26 mouse cellular contexts compared by ENCODE assay signal in genomic region chr2:90652993-90653392, GRCm38 (mm10). TPM values are rescaled to one million over a fixed set of nuclear protein-coding genes. Genes with fewer than 3 reads are reported as not detected.
A peak's percentile ranks its signal among the peaks of the same experiment; 100 is the strongest.
DNase-seq lines count a peak whose midpoint lies in the region; ATAC-seq lines count a peak whose summit lies in the region.
"Had no signal": no experiment of that assay in that cellular context is flagged by ENCODE, and none has a peak within 500 bp of the region (broad histone marks: within the 10 kb centered on the region; RNA-seq: fewer than 3 reads in every experiment).

No protein-coding gene starts in this region.

- WGBS in liver, embryonic 13.5 days (ENCODE audit: insufficient replicate concordance), result 51% methylated on average over 4 of the region's 4 CpGs
- WGBS in limb, embryonic 10.5 days, result 72% methylated on average over 4 of the region's 4 CpGs

- 0 out of 2 replicates have a peak, but pooled peaks cover 5% of the 10 kb centered on the region for H3K27me3 ChIP-seq in liver, embryonic 13.5 days
- no peaks in the 10 kb centered on the region for H3K27me3 ChIP-seq in splenic B cell, adult 2 months (ENCODE audit: control insufficient read depth, insufficient read depth, low read length, poor library complexity, severe bottlenecking)
- no peaks in the 10 kb centered on the region for H3K27me3 ChIP-seq in limb, embryonic 10.5 days (ENCODE audit: low read depth, poor library complexity, severe bottlenecking)
- H3K27me3 ChIP-seq: forebrain, embryonic 15.5 days; heart, embryonic 12.5 days; kidney, embryonic 15.5 days; midbrain, embryonic 13.5 days; neural tube, embryonic 12.5 days had no signal

- no peak for DNase-seq in liver, embryonic 13.5 days
- no peak for DNase-seq in liver
- peak; percentile 6 for DNase-seq in NIH3T3 (ENCODE audit: low read depth)
- peak; percentile 53 for DNase-seq in induced T-regulatory cell, adult 2 months (ENCODE audit: low read depth)
- peak; percentile 35 for DNase-seq in splenic B cell, adult 2 months (ENCODE audit: low read depth, low spot score)
- DNase-seq in adrenal gland, postnatal 36 days, result no peak
- DNase-seq in limb, embryonic 10.5 days (ENCODE audit: low spot score), result no peak
- DNase-seq: cerebellum, adult 2 months; cerebellum, postnatal 36 days; heart, adult 18-20 months; heart, postnatal 10 days; kidney, adult 11 months; kidney, postnatal 36 days; layer of hippocampus, postnatal 36 days; lung, postnatal 10 days; retina, postnatal 1 day; thymus, adult 18-20 months; thymus, postnatal 36 days had no signal

- no peak overlapping the region for H3K27ac ChIP-seq in liver, embryonic 13.5 days
- H3K27ac ChIP-seq in limb, embryonic 10.5 days, result no peak overlapping the region
- H3K27ac ChIP-seq: forebrain, embryonic 15.5 days; hindbrain, embryonic 10.5 days; kidney, embryonic 15.5 days; limb, embryonic 12.5 days; midbrain, embryonic 13.5 days; neural tube, embryonic 12.5 days had no signal

- no peak overlapping the region for H3K4me3 ChIP-seq in liver, embryonic 13.5 days (replicated peaks)
- H3K4me3 ChIP-seq in limb, embryonic 10.5 days, result no peak overlapping the region
- H3K4me3 ChIP-seq: forebrain, embryonic 15.5 days; heart, embryonic 12.5 days; hindbrain, embryonic 10.5 days; kidney, embryonic 15.5 days; limb, embryonic 12.5 days; midbrain, embryonic 13.5 days; neural tube, embryonic 12.5 days had no signal

- H3K4me1 ChIP-seq in liver, embryonic 13.5 days (replicated peaks), result peaks cover 4% of the 10 kb centered on the region; the same call in 1 of the 2 replicates
- no peaks in the 10 kb centered on the region for H3K4me1 ChIP-seq in limb, embryonic 10.5 days
- H3K4me1 ChIP-seq: forebrain, embryonic 15.5 days; heart, embryonic 12.5 days; hindbrain, embryonic 10.5 days; kidney, embryonic 15.5 days; limb, embryonic 12.5 days; midbrain, embryonic 13.5 days; neural tube, embryonic 12.5 days had no signal

- H3K4me2 ChIP-seq in liver, embryonic 13.5 days, result no peak overlapping the region
- H3K4me2 ChIP-seq: forebrain, embryonic 15.5 days; heart, embryonic 12.5 days; kidney, embryonic 15.5 days; limb, embryonic 12.5 days; midbrain, embryonic 13.5 days; neural tube, embryonic 12.5 days had no signal

- no peak overlapping the region for H3K9ac ChIP-seq in liver, embryonic 13.5 days
- H3K9ac ChIP-seq: forebrain, embryonic 15.5 days; heart, embryonic 12.5 days; kidney, embryonic 15.5 days; limb, embryonic 12.5 days; midbrain, embryonic 13.5 days; neural tube, embryonic 12.5 days had no signal

- H3K36me3 ChIP-seq in liver, embryonic 13.5 days, result no peaks in the 10 kb centered on the region
- no peaks in the 10 kb centered on the region for H3K36me3 ChIP-seq in splenic B cell, adult 2 months (ENCODE audit: control insufficient read depth, insufficient read depth, low read length, poor library complexity, severe bottlenecking)
- H3K36me3 ChIP-seq in limb, embryonic 10.5 days, result no peaks in the 10 kb centered on the region
- H3K36me3 ChIP-seq: forebrain, embryonic 15.5 days; heart, embryonic 12.5 days; hindbrain, embryonic 10.5 days; kidney, embryonic 15.5 days; limb, embryonic 12.5 days; midbrain, embryonic 13.5 days; neural tube, embryonic 12.5 days had no signal

- 0 out of 2 replicates have a peak, but pooled peaks have one; percentile 39 for ATAC-seq in liver, embryonic 13.5 days (ENCODE audit: low read depth)
- ATAC-seq: forebrain, embryonic 15.5 days; hindbrain, embryonic 16.5 days; midbrain, embryonic 13.5 days had no signal

- no peaks in the 10 kb centered on the region for H3K9me3 ChIP-seq in liver, embryonic 13.5 days (replicated peaks)
- no peaks in the 10 kb centered on the region for H3K9me3 ChIP-seq in limb, embryonic 10.5 days (replicated peaks)
- H3K9me3 ChIP-seq: forebrain, embryonic 15.5 days; heart, embryonic 12.5 days; hindbrain, embryonic 10.5 days; kidney, embryonic 15.5 days; limb, embryonic 12.5 days; midbrain, embryonic 13.5 days; neural tube, embryonic 12.5 days had no signal

RNA-seq across cellular contexts. Expression of gene Nup160, which starts 24.0 kb away (rescaled TPM):
- 35.1 and 44.0 TPM in 2 replicates for polyA plus RNA-seq in liver, embryonic 13.5 days (2015; fragmentation: Nextera tagmentation; extraction: Ambion mirVana)
- 10 to 100 TPM; 29.7 to 32.0 TPM for total RNA-seq in adrenal gland, postnatal 36 days (2021)
- polyA plus RNA-seq in limb, embryonic 10.5 days (2016; fragmentation: Nextera tagmentation; extraction: Ambion mirVana), result 70.8 and 79.1 TPM in 2 replicates

Comparison
In these comparisons a context has a peak if more than half of its experiments do, and no peak if none do; other contexts are left out.
1. DNase-seq: peak in NIH3T3 (single experiment), induced T-regulatory cell, adult 2 months (single experiment) and splenic B cell, adult 2 months (single experiment); none in liver, embryonic 13.5 days (single experiment), liver (single experiment), adrenal gland, postnatal 36 days (0 of 2) and limb, embryonic 10.5 days (single experiment).